Mouse (Mus musculus): ENCODE results near the gene Mrpl1. TPM values are rescaled to one million over a fixed set of nuclear protein-coding genes. Genes with fewer than 3 reads are reported as not detected.

Gene Mrpl1
- polyA plus RNA-seq, 1 experiment: 9.0 TPM

DNA sequence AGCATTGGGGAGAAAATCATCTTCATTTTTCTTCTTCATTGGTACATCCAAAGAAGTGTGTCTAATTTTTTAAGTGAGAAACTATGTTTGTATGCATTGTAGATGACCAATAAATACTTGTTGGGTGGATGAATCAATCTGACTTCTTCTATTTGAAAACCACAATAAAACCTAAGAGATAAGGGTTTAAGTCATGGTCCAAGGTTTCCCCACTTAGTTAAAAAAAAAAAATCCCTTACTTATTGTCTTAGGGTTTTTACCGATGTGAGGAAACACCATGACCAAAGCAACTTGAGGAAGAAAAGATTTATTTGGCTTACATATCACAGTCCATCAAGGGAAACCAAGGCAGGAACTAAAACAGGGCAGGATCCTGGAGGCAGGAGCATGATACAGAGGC, 19.5 kb upstream of the Mrpl1 start:
- no peak overlapping the region for H3K27ac ChIP-seq (ENCODE audit: control insufficient read depth, insufficient read depth, low read depth, low read length)
- H3K4me1 ChIP-seq (ENCODE audit: control insufficient read depth, insufficient read depth, low read length): no peaks in the 10 kb centered on the region
- TF ChIP-seq POLR2A (IDR thresholded peaks at IDR 0.05; ENCODE audit: control insufficient read depth, low read depth, low read length) (no peak), CTCF (IDR thresholded peaks at IDR 0.05; ENCODE audit: control insufficient read depth, insufficient read depth, insufficient replicate concordance, low read depth, low read length) (no peak)
- no peaks in the 10 kb centered on the region for H3K27me3 ChIP-seq (ENCODE audit: control insufficient read depth, insufficient read depth, low read length)
- no peak overlapping the region for H3K4me3 ChIP-seq (ENCODE audit: control insufficient read depth, low read depth, low read length)
- H3K36me3 ChIP-seq (ENCODE audit: control insufficient read depth, insufficient read depth, low read length): no peaks in the 10 kb centered on the region

DNA sequence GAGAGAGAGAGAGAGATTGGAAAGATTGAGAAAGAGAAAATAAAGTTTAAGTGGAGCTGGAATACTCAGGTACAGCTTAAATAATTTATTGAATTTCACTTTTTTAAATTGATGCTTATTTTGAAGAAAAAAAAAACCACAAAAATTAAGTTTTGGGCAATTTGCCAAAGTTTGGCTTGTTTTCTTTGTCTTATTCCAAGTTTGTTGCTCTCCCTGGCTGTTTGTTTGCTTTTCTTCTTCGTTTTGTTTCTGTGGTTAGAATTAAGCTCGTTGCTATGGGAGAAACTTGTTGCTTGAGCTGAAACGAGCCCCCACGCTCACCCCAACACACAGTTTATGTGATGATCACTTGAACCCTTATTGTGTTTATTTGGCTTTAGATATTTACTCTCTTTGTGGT, 18.0 kb upstream of the Mrpl1 start:
- H3K27ac ChIP-seq (ENCODE audit: control insufficient read depth, insufficient read depth, low read depth, low read length): no peak overlapping the region
- no peak overlapping the region for H3K4me3 ChIP-seq (ENCODE audit: control insufficient read depth, low read depth, low read length)
- no peaks in the 10 kb centered on the region for H3K27me3 ChIP-seq (ENCODE audit: control insufficient read depth, insufficient read depth, low read length)
- no peaks in the 10 kb centered on the region for H3K36me3 ChIP-seq (ENCODE audit: control insufficient read depth, insufficient read depth, low read length)
- TF ChIP-seq POLR2A (IDR thresholded peaks at IDR 0.05; ENCODE audit: control insufficient read depth, low read depth, low read length) (no peak), CTCF (IDR thresholded peaks at IDR 0.05; ENCODE audit: control insufficient read depth, insufficient read depth, insufficient replicate concordance, low read depth, low read length) (no peak)
- H3K4me1 ChIP-seq (ENCODE audit: control insufficient read depth, insufficient read depth, low read length): no peaks in the 10 kb centered on the region

DNA sequence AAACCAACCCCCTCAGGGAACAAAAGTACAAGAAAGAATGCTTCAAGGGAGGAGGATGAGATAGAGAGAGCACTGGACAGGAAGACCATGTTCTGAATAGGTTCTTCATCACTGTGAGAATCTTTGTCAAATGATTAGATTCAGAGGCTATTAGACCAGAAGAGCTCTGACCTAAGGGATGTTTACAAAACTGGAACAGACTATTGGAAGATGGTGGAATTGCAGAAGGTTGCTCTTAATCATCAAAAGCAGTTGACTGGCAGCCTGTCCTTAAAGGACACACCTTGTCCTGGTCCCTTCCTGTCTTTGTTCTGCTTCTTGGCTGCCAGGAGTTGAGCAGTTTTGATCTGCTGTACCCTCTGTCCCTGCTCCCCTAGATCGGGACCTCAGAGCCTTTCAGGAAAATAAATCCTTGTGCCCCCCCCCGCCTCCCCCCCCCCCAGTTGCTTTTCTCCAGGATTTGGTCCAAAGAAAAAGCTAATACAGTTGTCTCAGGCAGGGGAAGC, 12.7 kb upstream of the Mrpl1 start:
- Histone ChIP-seq H3K27ac (ENCODE audit: control insufficient read depth, insufficient read depth, low read depth, low read length) (no peak overlapping the region), H3K27me3 (ENCODE audit: control insufficient read depth, insufficient read depth, low read length) (no peaks in the 10 kb centered on the region), H3K4me3 (ENCODE audit: control insufficient read depth, low read depth, low read length) (no peak overlapping the region), H3K36me3 (ENCODE audit: control insufficient read depth, insufficient read depth, low read length) (no peaks in the 10 kb centered on the region), H3K4me1 (ENCODE audit: control insufficient read depth, insufficient read depth, low read length) (no peaks in the 10 kb centered on the region)
- TF ChIP-seq POLR2A (IDR thresholded peaks at IDR 0.05; ENCODE audit: control insufficient read depth, low read depth, low read length): no peak
- no peak for TF ChIP-seq CTCF (IDR thresholded peaks at IDR 0.05; ENCODE audit: control insufficient read depth, insufficient read depth, insufficient replicate concordance, low read depth, low read length)

DNA sequence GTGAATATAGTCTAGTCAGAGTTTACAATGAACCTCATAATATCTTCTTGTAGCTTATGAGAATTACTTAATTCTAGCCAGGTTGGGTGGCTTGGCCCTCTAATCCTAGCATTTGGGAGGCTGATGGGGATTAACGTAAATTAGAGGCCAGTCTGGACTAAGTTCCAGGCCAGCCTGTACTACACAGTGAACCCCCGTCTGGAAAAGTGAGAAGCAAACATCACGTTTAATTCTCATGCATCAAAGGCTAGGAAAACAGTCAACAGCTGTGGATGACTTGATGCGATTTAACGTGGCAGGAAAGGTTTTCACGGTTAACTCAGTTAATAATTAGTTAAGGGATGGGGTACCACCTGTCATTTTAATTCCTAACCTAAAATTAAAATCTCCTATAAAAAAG, 11.0 kb upstream of the Mrpl1 start:
- Histone ChIP-seq H3K36me3 (ENCODE audit: control insufficient read depth, insufficient read depth, low read length) (no peaks in the 10 kb centered on the region), H3K4me1 (ENCODE audit: control insufficient read depth, insufficient read depth, low read length) (no peaks in the 10 kb centered on the region), H3K27me3 (ENCODE audit: control insufficient read depth, insufficient read depth, low read length) (no peaks in the 10 kb centered on the region), H3K4me3 (ENCODE audit: control insufficient read depth, low read depth, low read length) (no peak overlapping the region), H3K27ac (ENCODE audit: control insufficient read depth, insufficient read depth, low read depth, low read length) (no peak overlapping the region)
- TF ChIP-seq POLR2A (IDR thresholded peaks at IDR 0.05; ENCODE audit: control insufficient read depth, low read depth, low read length) (no peak), CTCF (IDR thresholded peaks at IDR 0.05; ENCODE audit: control insufficient read depth, insufficient read depth, insufficient replicate concordance, low read depth, low read length) (no peak)

DNA sequence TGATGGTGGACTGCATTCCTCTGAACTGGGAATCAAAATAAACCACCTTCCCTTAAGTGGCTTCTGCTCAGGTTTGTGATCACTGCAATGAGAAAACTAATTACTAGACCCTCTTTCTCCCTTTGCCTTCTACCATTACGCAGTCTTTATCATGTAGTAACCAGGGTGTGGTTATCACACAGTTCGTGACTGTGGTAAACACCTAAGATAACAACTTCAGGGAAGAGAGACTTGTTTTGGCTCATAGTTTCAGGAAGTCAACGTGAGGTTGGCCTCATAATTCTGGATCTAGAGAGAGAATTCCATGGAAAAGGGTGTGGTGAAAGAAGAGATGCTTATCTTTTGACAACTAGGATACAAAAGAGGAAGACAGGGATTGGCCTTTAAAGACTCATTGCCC, 9.0 kb upstream of the Mrpl1 start:
- Histone ChIP-seq H3K36me3 (ENCODE audit: control insufficient read depth, insufficient read depth, low read length) (no peaks in the 10 kb centered on the region), H3K27ac (ENCODE audit: control insufficient read depth, insufficient read depth, low read depth, low read length) (no peak overlapping the region), H3K27me3 (ENCODE audit: control insufficient read depth, insufficient read depth, low read length) (no peaks in the 10 kb centered on the region), H3K4me3 (ENCODE audit: control insufficient read depth, low read depth, low read length) (no peak overlapping the region), H3K4me1 (ENCODE audit: control insufficient read depth, insufficient read depth, low read length) (no peaks in the 10 kb centered on the region)
- no peak for TF ChIP-seq POLR2A (IDR thresholded peaks at IDR 0.05; ENCODE audit: control insufficient read depth, low read depth, low read length)
- TF ChIP-seq CTCF (IDR thresholded peaks at IDR 0.05; ENCODE audit: control insufficient read depth, insufficient read depth, insufficient replicate concordance, low read depth, low read length): no peak

DNA sequence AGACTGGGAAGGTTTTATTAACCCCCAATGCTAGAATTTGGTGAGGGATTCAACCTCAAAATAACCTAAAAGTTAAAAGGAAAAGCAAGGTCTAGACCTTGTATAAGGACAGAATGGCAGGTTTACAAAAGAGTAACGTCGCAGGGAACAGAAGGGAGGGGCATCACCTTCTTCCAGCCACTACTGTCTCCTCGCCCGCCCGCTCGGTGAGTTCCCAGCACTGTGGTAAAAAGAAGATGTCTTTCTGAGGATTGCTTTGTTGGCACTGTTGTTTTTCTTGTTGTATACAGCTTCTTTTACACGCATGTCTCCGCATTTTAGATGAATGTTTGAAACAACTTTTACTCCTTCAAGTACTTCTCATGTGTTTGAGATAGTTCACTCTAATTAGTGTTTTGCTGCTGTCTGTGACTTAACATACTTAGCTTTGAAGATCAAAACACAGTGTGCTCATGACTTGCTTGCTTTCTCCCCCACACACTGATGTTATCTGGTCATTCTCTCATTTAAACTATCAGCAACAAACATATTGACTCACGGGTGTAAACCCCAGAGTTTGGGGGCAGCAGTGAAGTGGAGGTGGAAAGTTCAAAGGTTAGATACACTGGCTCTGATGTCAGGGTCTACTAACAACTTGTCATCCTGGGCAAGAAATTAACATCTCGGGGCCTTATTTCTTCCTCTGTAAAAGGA, 7.7 kb upstream of the Mrpl1 start:
- TF ChIP-seq POLR2A (IDR thresholded peaks at IDR 0.05; ENCODE audit: control insufficient read depth, low read depth, low read length) (no peak), CTCF (IDR thresholded peaks at IDR 0.05; ENCODE audit: control insufficient read depth, insufficient read depth, insufficient replicate concordance, low read depth, low read length) (no peak)
- no peaks in the 10 kb centered on the region for H3K36me3 ChIP-seq (ENCODE audit: control insufficient read depth, insufficient read depth, low read length)

DNA sequence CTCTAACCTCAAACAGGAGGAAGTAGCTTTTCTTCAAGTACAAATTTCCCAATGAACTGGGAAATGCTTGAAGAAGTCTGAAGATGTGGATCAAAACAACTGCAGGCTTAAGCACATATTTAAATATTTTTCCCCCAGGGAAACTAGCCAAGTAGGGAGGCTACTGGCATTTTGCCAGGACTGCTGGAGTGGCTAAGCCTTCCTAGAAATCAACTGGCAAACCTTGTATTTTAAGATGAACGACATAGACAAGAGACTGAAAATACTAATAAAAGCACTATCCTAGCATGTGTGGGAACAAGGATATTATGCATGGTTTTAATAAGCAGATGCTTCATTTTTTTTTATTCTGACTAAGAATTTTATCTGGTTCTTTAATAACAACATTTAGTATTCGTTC, 2.4 kb upstream of the Mrpl1 start:
- TF ChIP-seq POLR2A (IDR thresholded peaks at IDR 0.05; ENCODE audit: control insufficient read depth, low read depth, low read length): no peak
- TF ChIP-seq CTCF (IDR thresholded peaks at IDR 0.05; ENCODE audit: control insufficient read depth, insufficient read depth, insufficient replicate concordance, low read depth, low read length): no peak
- Histone ChIP-seq H3K4me3 (ENCODE audit: control insufficient read depth, low read depth, low read length) (no peak overlapping the region), H3K27me3 (ENCODE audit: control insufficient read depth, insufficient read depth, low read length) (no peaks in the 10 kb centered on the region), H3K4me1 (ENCODE audit: control insufficient read depth, insufficient read depth, low read length) (peaks cover 5% of the 10 kb centered on the region), H3K36me3 (ENCODE audit: control insufficient read depth, insufficient read depth, low read length) (no peaks in the 10 kb centered on the region), H3K27ac (ENCODE audit: control insufficient read depth, insufficient read depth, low read depth, low read length) (no peak overlapping the region)

More for the DNA sequence above, 7.7 kb upstream of the Mrpl1 start:
- Histone ChIP-seq H3K4me3 (ENCODE audit: control insufficient read depth, low read depth, low read length) (no peak overlapping the region), H3K27me3 (ENCODE audit: control insufficient read depth, insufficient read depth, low read length) (no peaks in the 10 kb centered on the region), H3K4me1 (ENCODE audit: control insufficient read depth, insufficient read depth, low read length) (no peaks in the 10 kb centered on the region), H3K27ac (ENCODE audit: control insufficient read depth, insufficient read depth, low read depth, low read length) (no peak overlapping the region)
